Mouse (Mus musculus) neural tube, embryonic 13.5 days (tissue): ENCODE measurements around the gene Pafah1b3. TPM values are rescaled to one million over a fixed set of nuclear protein-coding genes. Genes with fewer than 3 reads are reported as not detected.

Experiments used
- ATAC-seq: fragments of 200-750 bp; cut with Nextera tagmentation; 2 replicates; pipeline ENCODE4 v1.8.0; 2017; ENCODE audit warnings: low read depth, mild to moderate bottlenecking, moderate TSS enrichment, moderate library complexity
- H3K27ac ChIP-seq: fragments of 300-500 bp; sonication (generic); replicated peaks from 2 replicates; pipeline ENCODE4 v1.5.1; 2015; ENCODE audit warnings: moderate library complexity, mild to moderate bottlenecking, inconsistent platforms
- H3K27me3 ChIP-seq: fragments of 300-500 bp; sonication (generic); 2 replicates; pipeline ENCODE4 v1.6.1; 2015; ENCODE audit warnings: mild to moderate bottlenecking, inconsistent platforms
- H3K36me3 ChIP-seq: fragments of 300-500 bp; sonication (generic); 2 replicates; pipeline ENCODE4 v1.6.1; 2015; ENCODE audit warnings: mild to moderate bottlenecking, inconsistent platforms
- H3K4me1 ChIP-seq: fragments of 300-500 bp; sonication (generic); replicated peaks from 2 replicates; pipeline ENCODE4 v1.6.1; 2015; ENCODE audit warnings: inconsistent platforms
- H3K4me2 ChIP-seq: fragments of 300-500 bp; sonication (generic); 2 replicates; pipeline ENCODE4 v1.6.1; 2015; ENCODE audit warnings: inconsistent platforms, mild to moderate bottlenecking, moderate library complexity
- H3K4me3 ChIP-seq: fragments of 300-500 bp; sonication (generic); 2 replicates; pipeline ENCODE4 v1.5.1; 2015; ENCODE audit warnings: mild to moderate bottlenecking, inconsistent platforms
- H3K9ac ChIP-seq: fragments of 300-500 bp; sonication (generic); 2 replicates; pipeline ENCODE4 v1.6.1; 2015; ENCODE audit warnings: moderate library complexity, mild to moderate bottlenecking, inconsistent platforms
- H3K9me3 ChIP-seq: fragments of 300-500 bp; sonication (generic); 2 replicates; pipeline ENCODE4 v1.6.1; 2016; ENCODE audit warnings: inconsistent platforms
- WGBS: fragments of 180-500 bp; shearing (Covaris S2); methylation state at CpG from one replicate; pipeline ENCODE4 v1.1.7; 2015; 5-methylcytosine and 5-hydroxymethylcytosine counted together
- polyA plus RNA-seq: library from polyadenylated mRNA; unstranded; fragments of >200 nt; fragmentation: Nextera tagmentation; extraction: Ambion mirVana; gene quantifications from 2 replicates; pipeline ENCODE4 v1.2.1, GENCODE M21; 2015

Pafah1b3 gene
- polyA plus RNA-seq, 1 experiment from 2014 or later, result 535 TPM

DNA sequence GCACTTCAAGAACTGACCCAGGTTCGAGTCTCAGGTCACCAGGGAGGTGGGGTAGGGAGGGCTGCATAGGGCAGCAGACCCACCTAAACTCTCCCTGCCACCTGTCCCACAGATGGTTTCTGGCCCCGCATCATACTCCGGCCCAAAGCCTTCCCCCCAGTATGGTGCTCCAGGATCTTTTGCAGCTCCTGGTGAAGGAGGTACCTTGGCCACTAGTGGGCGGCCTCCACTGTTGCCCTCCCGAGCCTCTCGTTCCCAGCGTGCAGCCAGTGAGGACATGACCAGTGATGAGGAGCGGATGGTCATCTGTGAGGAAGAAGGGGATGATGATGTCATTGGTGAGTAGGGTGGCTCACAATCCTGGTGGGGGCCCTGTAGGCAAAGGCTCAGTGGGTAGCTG is 10.8 kb downstream of the Pafah1b3 start:
- H3K4me1 ChIP-seq, result peaks cover 46% of the 10 kb centered on the region

DNA sequence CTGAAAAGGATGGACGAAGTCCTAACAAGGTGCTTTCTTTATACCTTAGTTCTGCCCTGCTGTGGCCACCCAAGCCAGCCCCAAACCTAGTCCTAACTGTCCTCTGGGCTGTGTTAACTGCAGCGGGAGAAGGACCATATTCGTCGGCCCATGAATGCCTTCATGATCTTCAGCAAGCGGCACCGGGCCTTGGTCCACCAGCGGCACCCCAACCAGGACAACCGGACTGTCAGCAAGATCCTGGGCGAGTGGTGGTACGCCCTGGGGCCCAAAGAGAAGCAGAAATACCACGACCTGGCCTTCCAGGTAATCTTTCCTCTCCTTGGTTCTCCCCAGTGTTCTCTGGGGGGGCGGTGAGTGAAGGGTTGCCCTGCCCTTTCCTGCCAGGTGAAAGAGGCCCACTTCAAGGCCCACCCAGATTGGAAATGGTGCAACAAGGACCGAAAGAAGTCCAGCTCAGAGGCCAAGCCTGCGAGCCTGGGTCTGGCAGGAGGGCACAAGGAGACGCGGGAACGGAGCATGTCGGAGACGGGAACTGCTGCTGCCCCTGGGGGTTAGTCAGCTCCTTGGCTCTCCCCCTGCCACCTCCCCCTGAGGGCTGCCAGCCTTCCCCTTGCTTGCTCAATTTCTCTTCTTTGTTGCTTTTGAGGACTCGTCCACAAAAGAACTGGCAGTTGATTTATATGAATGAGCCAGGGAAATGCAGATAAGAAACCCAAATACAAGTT is 12.1 kb downstream of the Pafah1b3 start:
- no peak overlapping the region for H3K4me3 ChIP-seq
- no peak overlapping the region for H3K4me2 ChIP-seq
- H3K9ac ChIP-seq, result no peak overlapping the region
- WGBS, result 86% methylated on average over 20 of the region's 20 CpGs
- H3K9me3 ChIP-seq, result no peaks in the 10 kb centered on the region
- peaks cover 61% of the 10 kb centered on the region for H3K36me3 ChIP-seq
- no peak overlapping the region for H3K27ac ChIP-seq
- no peak for ATAC-seq
- peaks cover 47% of the 10 kb centered on the region for H3K4me1 ChIP-seq
- H3K27me3 ChIP-seq, result no peaks in the 10 kb centered on the region

More for the DNA sequence above, 10.8 kb downstream of the Pafah1b3 start:
- H3K9ac ChIP-seq, result no peak overlapping the region
- no peak overlapping the region for H3K4me2 ChIP-seq
- H3K9me3 ChIP-seq, result no peaks in the 10 kb centered on the region
- peaks cover 74% of the 10 kb centered on the region for H3K36me3 ChIP-seq
- H3K27ac ChIP-seq, result no peak overlapping the region
- H3K27me3 ChIP-seq, result no peaks in the 10 kb centered on the region
- no peak overlapping the region for H3K4me3 ChIP-seq
- ATAC-seq, result no peak
- 86% methylated on average over 8 of the region's 8 CpGs for WGBS

- H3K4me1 ChIP-seq, result peaks cover 52% of the 10 kb centered on the region
- H3K27ac ChIP-seq, result 0 out of 2 replicates have a peak overlapping the region, but pooled peaks have one; percentile 4
Observed at GRCm38 (mm10) chr7:25284766-25285165, 13.0 kb downstream of the Pafah1b3 start.

DNA sequence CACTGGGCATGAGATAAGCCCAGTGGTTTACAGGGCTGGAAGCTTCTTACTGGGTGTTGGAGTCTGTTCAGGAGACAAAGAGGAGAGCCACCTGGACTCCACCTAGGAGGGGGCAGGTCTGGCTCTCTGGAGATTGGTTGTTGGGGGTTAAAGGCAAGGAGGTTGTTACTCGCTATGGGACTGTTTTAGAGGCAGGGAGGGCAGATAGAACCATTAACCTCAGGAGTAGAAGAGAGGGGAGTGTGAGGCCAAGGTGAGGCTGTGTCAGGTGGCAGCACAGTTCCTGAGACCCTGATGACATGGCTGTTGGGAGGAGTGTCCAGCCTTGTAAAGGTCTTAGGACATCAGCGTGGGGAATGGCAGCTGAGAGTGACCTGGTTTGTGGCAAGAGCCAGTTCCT is 13.6 kb downstream of the Pafah1b3 start:
- Histone ChIP-seq H3K9me3 (no peaks in the 10 kb centered on the region), H3K4me3 (peak overlapping the region; percentile 85), H3K27ac (peak overlapping the region; percentile 100), H3K9ac (peak overlapping the region; percentile 89), H3K27me3 (no peaks in the 10 kb centered on the region), H3K4me1 (peaks cover 58% of the 10 kb centered on the region), H3K36me3 (peaks cover 46% of the 10 kb centered on the region), H3K4me2 (peak overlapping the region; percentile 81)
- WGBS, result 64% methylated on average over 2 of the region's 2 CpGs
- ATAC-seq, result no peak

More at GRCm38 (mm10) chr7:25284766-25285165, 13.0 kb downstream of the Pafah1b3 start:
- no peaks in the 10 kb centered on the region for H3K27me3 ChIP-seq
- H3K9ac ChIP-seq, result peak overlapping the region; percentile 89
- WGBS, result 66% methylated on average over 5 of the region's 5 CpGs
- H3K4me3 ChIP-seq, result peak overlapping the region; percentile 85
- peak overlapping the region; percentile 81 for H3K4me2 ChIP-seq
- H3K36me3 ChIP-seq, result peaks cover 52% of the 10 kb centered on the region
- no peaks in the 10 kb centered on the region for H3K9me3 ChIP-seq
- ATAC-seq, result no peak

- Histone ChIP-seq H3K4me2 (peak overlapping the region; percentile 81), H3K9ac (peak overlapping the region; percentile 89), H3K4me3 (peak overlapping the region; percentile 85), H3K27me3 (no peaks in the 10 kb centered on the region), H3K36me3 (peaks cover 41% of the 10 kb centered on the region), H3K27ac (peak overlapping the region; percentile 100), H3K9me3 (no peaks in the 10 kb centered on the region), H3K4me1 (peaks cover 58% of the 10 kb centered on the region)
- WGBS, result 30% methylated on average over 5 of the region's 5 CpGs
- ATAC-seq, result no peak
Observed at GRCm38 (mm10) chr7:25283637-25284036, 14.1 kb downstream of the Pafah1b3 start.

- ATAC-seq, result no peak
- Histone ChIP-seq H3K27me3 (no peaks in the 10 kb centered on the region), H3K27ac (peak overlapping the region; percentile 100), H3K9ac (peak overlapping the region; percentile 89), H3K4me1 (peaks cover 62% of the 10 kb centered on the region), H3K9me3 (no peaks in the 10 kb centered on the region), H3K36me3 (peaks cover 32% of the 10 kb centered on the region), H3K4me2 (peak overlapping the region; percentile 81), H3K4me3 (peak overlapping the region; percentile 85)
- 1% methylated on average over 34 of the region's 36 CpGs for WGBS
Observed at GRCm38 (mm10) chr7:25282731-25283211, 15.0 kb downstream of the Pafah1b3 start.

DNA sequence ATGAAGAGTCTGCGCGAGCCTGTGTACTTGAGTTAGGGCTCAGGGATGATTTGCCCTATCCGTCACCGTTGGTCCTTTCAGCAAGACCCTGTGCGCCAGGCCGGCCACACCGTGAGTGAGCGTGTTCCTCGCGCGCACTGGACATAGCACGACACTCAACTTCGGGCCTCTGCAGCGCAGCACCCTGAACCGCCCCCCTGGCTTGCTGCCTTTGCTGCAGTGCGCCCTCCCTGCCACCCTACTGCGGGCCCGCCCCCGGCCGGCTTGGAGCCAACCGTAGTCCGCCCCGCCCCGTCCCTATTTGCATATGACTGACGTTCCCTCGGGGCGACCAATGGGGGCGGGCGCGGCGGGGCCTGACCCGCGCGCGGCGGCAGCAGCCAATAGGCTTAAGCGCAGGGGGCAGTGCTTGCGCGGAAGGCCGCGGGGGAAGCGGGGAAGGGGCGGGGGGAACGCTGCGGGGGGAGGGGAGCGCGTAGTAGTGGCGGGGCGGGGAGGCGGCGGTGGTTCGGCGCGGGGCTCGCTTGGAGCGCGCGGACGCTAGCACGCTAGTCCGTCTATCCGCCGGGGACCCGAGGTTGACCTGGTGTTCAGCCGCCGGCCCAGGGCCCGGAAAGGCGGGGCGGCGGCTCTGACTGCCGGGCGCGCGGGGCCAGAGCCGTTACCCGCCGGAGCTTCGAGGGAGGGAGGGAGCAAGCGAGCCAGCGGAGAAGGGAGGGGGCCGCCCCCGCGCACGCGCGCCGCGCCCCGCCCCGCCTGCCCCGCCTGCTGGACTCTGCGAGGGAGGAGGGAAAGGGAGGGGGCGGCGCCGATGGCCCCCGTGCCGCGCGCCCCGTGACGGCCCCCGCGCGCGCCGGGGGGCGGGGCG is 15.8 kb downstream of the Pafah1b3 start:
- Histone ChIP-seq H3K9me3 (no peaks in the 10 kb centered on the region), H3K9ac (peak overlapping the region; percentile 89), H3K4me1 (peaks cover 70% of the 10 kb centered on the region), H3K36me3 (peaks cover 24% of the 10 kb centered on the region), H3K27me3 (no peaks in the 10 kb centered on the region), H3K4me3 (peak overlapping the region; percentile 85), H3K4me2 (peak overlapping the region; percentile 81), H3K27ac (peak overlapping the region; percentile 100)
- whole genome bisulfite sequencing, result 1% methylated on average over 70 of the region's 108 CpGs
- ATAC-seq, result peak; percentile 65

DNA sequence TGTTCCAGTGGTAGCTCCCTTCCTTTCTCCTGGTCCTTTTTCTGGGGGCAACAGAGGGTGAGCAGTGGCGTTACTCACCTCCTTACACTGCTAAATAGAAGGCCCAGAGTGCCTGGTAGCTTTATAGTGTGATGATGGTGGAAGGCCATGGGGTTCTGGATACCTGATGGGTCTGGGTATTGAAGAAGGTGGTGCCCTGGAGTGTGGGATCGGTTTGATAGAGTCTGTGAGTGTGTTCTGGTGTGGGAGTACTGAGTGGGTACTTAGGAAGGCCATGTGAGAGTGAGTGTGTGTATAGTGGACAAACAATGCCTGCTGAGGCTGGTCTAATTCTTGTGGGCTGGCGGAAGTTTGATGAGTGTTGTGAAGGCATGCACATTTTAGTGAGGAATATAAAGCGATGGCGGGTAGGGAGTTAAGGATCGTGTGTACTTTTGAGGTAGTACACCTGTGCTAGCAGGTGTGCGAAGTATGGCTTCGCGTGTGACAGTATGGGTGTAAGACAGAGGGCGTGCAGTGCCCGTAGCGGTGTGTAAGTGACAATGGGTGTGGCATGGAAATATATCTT is 16.5 kb downstream of the Pafah1b3 start:
- Histone ChIP-seq H3K9ac (peak overlapping the region; percentile 84), H3K9me3 (no peaks in the 10 kb centered on the region), H3K27me3 (no peaks in the 10 kb centered on the region), H3K4me1 (peaks cover 77% of the 10 kb centered on the region), H3K27ac (peak overlapping the region; percentile 100), H3K4me2 (peak overlapping the region; percentile 81), H3K36me3 (peaks cover 17% of the 10 kb centered on the region), H3K4me3 (peak overlapping the region; percentile 85)
- ATAC-seq, result no peak; the same call in 1 of the 2 replicates
- 23% methylated on average over 12 of the region's 12 CpGs for WGBS

GRCm38 (mm10) chr7:25279861-25280791 is 17.7 kb downstream of the Pafah1b3 start:
- Histone ChIP-seq H3K9me3 (no peaks in the 10 kb centered on the region), H3K4me2 (peak overlapping the region; percentile 81), H3K36me3 (peaks cover 5% of the 10 kb centered on the region), H3K27me3 (no peaks in the 10 kb centered on the region), H3K9ac (peak overlapping the region; percentile 84), H3K4me3 (peak overlapping the region; percentile 85), H3K27ac (peak overlapping the region; percentile 100), H3K4me1 (peaks cover 79% of the 10 kb centered on the region)
- whole genome bisulfite sequencing, result 2% methylated on average over 6 of the region's 6 CpGs
- ATAC-seq, result peak; percentile 7; the same call in 1 of the 2 replicates

GRCm38 (mm10) chr7:25279076-25279860 is 18.5 kb downstream of the Pafah1b3 start:
- peak overlapping the region; percentile 85 for H3K4me3 ChIP-seq
- under 1% methylated on average over 47 of the region's 49 CpGs for WGBS
- ATAC-seq, result peak; percentile 66
- 0 out of 2 replicates have a peak, but pooled peaks cover 5% of the 10 kb centered on the region for H3K36me3 ChIP-seq
- H3K9ac ChIP-seq, result peak overlapping the region; percentile 84
- H3K9me3 ChIP-seq, result no peaks in the 10 kb centered on the region
- H3K4me2 ChIP-seq, result peak overlapping the region; percentile 81
- H3K4me1 ChIP-seq, result peaks cover 79% of the 10 kb centered on the region
- H3K27me3 ChIP-seq, result no peaks in the 10 kb centered on the region
- peak overlapping the region; percentile 100 for H3K27ac ChIP-seq
